Mouse (Mus musculus) brain, embryonic 14.5 days (tissue): ENCODE data around the gene Cdk17.

Source experiments
- CTCF ChIP-seq: fragments of 200-500 bp; IDR thresholded peaks from 2 replicates; pipeline ENCODE4 v1.5.1; 2012; ENCODE audit warnings: inconsistent platforms, mild to moderate bottlenecking, moderate library complexity, borderline replicate concordance; ENCODE audit not compliant: insufficient read depth, insufficient read length; ENCODE audit errors: extremely low read depth
- POLR2A ChIP-seq: fragments of 200-500 bp; IDR thresholded peaks from 2 replicates; pipeline ENCODE4 v1.6.1; 2012; ENCODE audit warnings: mild to moderate bottlenecking, inconsistent platforms, borderline replicate concordance; ENCODE audit not compliant: poor library complexity, insufficient read depth, insufficient read length, severe bottlenecking; ENCODE audit errors: extremely low read depth

GRCm38 (mm10) chr10:93293621-93294020 is 132.9 kb downstream of the Cdk17 start:
- no peak for TF ChIP-seq POLR2A
- TF ChIP-seq CTCF, result no peak
